Mouse (Mus musculus) liver, postnatal 0 days (tissue): ENCODE measurements at regions not wholly inside any gene's neighbourhood (a gene's known extent, or its start where the extent isn't known, plus 50 kb on each side); places are given as distances from the start of the nearest gene placed in this dataset.

Experiments used
- CTCF ChIP-seq: sonication (generic); IDR thresholded peaks from 2 replicates; pipeline ENCODE4 v1.5.1; 2016; ENCODE audit warnings: antibody characterized with exemption, low read depth
- EP300 ChIP-seq: IDR thresholded peaks from 2 replicates; pipeline ENCODE4 v1.6.1; 2016; ENCODE audit warnings: antibody characterized with exemption, low read depth, mild to moderate bottlenecking

DNA sequence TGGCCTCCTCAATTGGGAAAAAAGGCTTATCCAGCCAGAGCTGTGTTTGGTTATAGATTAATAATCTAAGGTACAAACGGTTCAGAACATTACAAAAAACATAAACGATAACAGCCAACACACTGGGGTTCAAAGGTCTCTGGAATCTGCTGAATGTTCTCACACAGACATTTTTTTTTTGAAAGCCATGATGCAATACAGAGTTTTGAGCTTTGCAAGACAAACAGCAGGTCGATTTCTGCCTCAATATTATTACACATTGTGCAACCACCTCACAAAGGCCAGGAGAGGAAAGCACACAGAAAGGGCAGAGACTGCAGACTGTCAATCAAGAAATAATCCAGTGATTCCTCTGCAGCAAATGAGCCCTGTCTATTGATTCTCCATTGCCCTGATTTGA lies 235.9 kb upstream of the Sall1 start:
- TF ChIP-seq CTCF (no peak), EP300 (peak; percentile 89)
